Mouse (Mus musculus) kidney, adult 2 months (tissue): ENCODE data around the gene Atp11a. TPM values are rescaled to one million over a fixed set of nuclear protein-coding genes. Genes with fewer than 3 reads are reported as not detected.

ENCODE experiments used
- DNase-seq: peaks from one replicate; pipeline ENCODE4 v3.0.0; 2021
- H3K27ac ChIP-seq: fragments of 200-500 bp; 2 replicates; pipeline ENCODE4 v1.5.1; 2012; ENCODE audit warnings: low read depth, low read length, control low read depth, inconsistent platforms; ENCODE audit not compliant: insufficient read depth
- H3K27me3 ChIP-seq: fragments of 200-500 bp; replicated peaks from 2 replicates; pipeline ENCODE4 v1.6.1; 2012; ENCODE audit warnings: mild to moderate bottlenecking, moderate library complexity, low read length, inconsistent platforms; ENCODE audit not compliant: control insufficient read depth, insufficient read depth
- H3K36me3 ChIP-seq: fragments of 200-500 bp; 2 replicates; pipeline ENCODE4 v1.6.1; 2012; ENCODE audit warnings: mild to moderate bottlenecking, moderate library complexity, low read length, inconsistent platforms; ENCODE audit not compliant: control insufficient read depth, insufficient read depth
- H3K4me1 ChIP-seq: fragments of 200-500 bp; 2 replicates; pipeline ENCODE4 v1.6.1; 2011; ENCODE audit warnings: low read length; ENCODE audit not compliant: control insufficient read depth, insufficient read depth
- H3K4me3 ChIP-seq: fragments of 200-500 bp; 2 replicates; pipeline ENCODE4 v1.5.1; 2011; ENCODE audit warnings: mild to moderate bottlenecking, low read depth, low read length, control low read depth; ENCODE audit not compliant: insufficient read depth
- CTCF ChIP-seq: fragments of 200-500 bp; conservative IDR thresholded peaks from 2 replicates; pipeline ENCODE4 v1.5.1; 2011; ENCODE audit warnings: low read depth, mild to moderate bottlenecking, control low read depth, low read length, moderate library complexity, mixed read lengths; ENCODE audit not compliant: insufficient read depth, insufficient read length
- POLR2A ChIP-seq: fragments of 200-500 bp; IDR thresholded peaks from one replicate; pipeline ENCODE4 v1.6.1; 2011; ENCODE audit warnings: low read depth, low read length, control low read depth
- WGBS: fragments of 180-500 bp; shearing (Covaris S2); methylation state at CpG from one replicate; pipeline ENCODE4 v1.1.7; 2018; 5-methylcytosine and 5-hydroxymethylcytosine counted together
- polyA plus RNA-seq: library from polyadenylated mRNA; depleted of rRNA; stranded (reverse); fragments of >200 nt; gene quantifications from 2 replicates; pipeline ENCODE4 v1.2.3, GENCODE M21; 2012

Atp11a gene
- polyA plus RNA-seq, 1 experiment, result 176 TPM

DNA sequence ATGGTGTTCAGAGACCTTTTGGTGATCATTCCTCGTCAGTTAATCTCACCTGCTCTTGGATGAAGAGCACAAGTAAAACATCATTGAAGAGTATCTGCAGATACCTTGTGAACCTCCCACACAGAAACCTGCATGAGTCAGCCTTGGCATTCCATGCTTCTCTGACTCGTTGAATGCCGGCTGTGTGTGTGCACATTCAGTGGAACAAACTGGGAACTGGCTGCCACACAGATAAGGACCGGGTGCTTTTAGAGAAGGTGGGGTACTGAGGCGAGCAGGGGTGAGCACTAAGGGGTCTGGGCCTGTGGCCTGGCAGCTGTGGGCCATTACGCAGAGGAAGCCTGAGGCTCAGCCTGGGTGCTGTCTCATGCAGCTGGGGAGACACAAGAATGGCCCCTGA is 11.9 kb downstream of the Atp11a start:
- WGBS, result 69% methylated on average over 6 of the region's 6 CpGs
- Histone ChIP-seq H3K27ac (no peak overlapping the region), H3K4me1 (peaks cover 16% of the 10 kb centered on the region), H3K27me3 (no peaks in the 10 kb centered on the region), H3K4me3 (no peak overlapping the region), H3K36me3 (no peaks in the 10 kb centered on the region)
- TF ChIP-seq CTCF, result no peak
- TF ChIP-seq POLR2A, result no peak
- no peak for DNase-seq

GRCm38 (mm10) chr8:12769296-12769695 is 12.5 kb downstream of the Atp11a start:
- Histone ChIP-seq H3K27ac (no peak overlapping the region), H3K36me3 (no peaks in the 10 kb centered on the region)
- 88% methylated on average over 7 of the region's 7 CpGs for WGBS

DNA sequence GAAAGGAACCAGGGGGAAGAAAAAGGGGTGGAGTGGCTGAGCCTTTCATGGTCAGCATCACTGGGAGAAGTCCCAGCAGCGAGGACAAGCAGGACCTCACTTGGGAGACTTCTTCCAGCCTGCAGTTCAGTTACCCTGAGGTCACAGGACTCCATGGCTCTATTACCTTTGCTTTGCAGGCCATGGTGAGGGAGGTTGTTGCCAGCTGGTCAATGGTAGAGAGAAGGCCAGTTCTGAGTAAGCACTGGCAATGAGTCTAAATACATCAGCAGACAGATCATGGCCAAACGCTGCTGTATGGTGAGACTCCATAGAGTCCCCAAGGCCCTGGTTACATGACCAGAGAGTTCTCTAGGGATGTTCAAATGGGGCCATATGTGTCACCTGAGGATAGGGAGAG is 15.5 kb downstream of the Atp11a start:
- DNase-seq, result no peak
- H3K27ac ChIP-seq, result no peak overlapping the region
- 74% methylated on average over 2 of the region's 2 CpGs for WGBS
- H3K36me3 ChIP-seq, result no peaks in the 10 kb centered on the region
- H3K27me3 ChIP-seq, result no peaks in the 10 kb centered on the region
- peaks cover 21% of the 10 kb centered on the region for H3K4me1 ChIP-seq
- H3K4me3 ChIP-seq, result no peak overlapping the region
- TF ChIP-seq POLR2A (no peak), CTCF (no peak)

More at GRCm38 (mm10) chr8:12769296-12769695, 12.5 kb downstream of the Atp11a start:
- no peak for DNase-seq
- TF ChIP-seq POLR2A (no peak), CTCF (no peak)
- no peak overlapping the region for H3K4me3 ChIP-seq
- no peaks in the 10 kb centered on the region for H3K27me3 ChIP-seq
- H3K4me1 ChIP-seq, result peaks cover 18% of the 10 kb centered on the region

- Histone ChIP-seq H3K4me3 (no peak overlapping the region), H3K27me3 (no peaks in the 10 kb centered on the region), H3K4me1 (peaks cover 21% of the 10 kb centered on the region), H3K36me3 (no peaks in the 10 kb centered on the region), H3K27ac (no peak overlapping the region)
- TF ChIP-seq POLR2A (no peak), CTCF (no peak)
- DNase-seq, result peak; percentile 60
- 59% methylated on average over 4 of the region's 4 CpGs for WGBS
These were observed 17.1 kb downstream of the Atp11a start for GRCm38 (mm10) chr8:12773914-12774313.

- H3K4me1 ChIP-seq, result peaks cover 21% of the 10 kb centered on the region
- 55% methylated on average over 4 of the region's 4 CpGs for WGBS
- H3K4me3 ChIP-seq, result no peak overlapping the region
- no peaks in the 10 kb centered on the region for H3K27me3 ChIP-seq
- no peak for DNase-seq
- H3K36me3 ChIP-seq, result no peaks in the 10 kb centered on the region
- H3K27ac ChIP-seq, result no peak overlapping the region
- TF ChIP-seq POLR2A (no peak), CTCF (no peak)
These were observed 18.1 kb downstream of the Atp11a start for GRCm38 (mm10) chr8:12774872-12775298.

- TF ChIP-seq POLR2A, result no peak
- TF ChIP-seq CTCF, result no peak
- Histone ChIP-seq H3K36me3 (no peaks in the 10 kb centered on the region), H3K27me3 (no peaks in the 10 kb centered on the region), H3K4me3 (no peak overlapping the region), H3K27ac (no peak overlapping the region), H3K4me1 (peaks cover 21% of the 10 kb centered on the region)
- WGBS, result 69% methylated on average over 9 of the region's 9 CpGs
- no peak for DNase-seq
These were observed 18.6 kb downstream of the Atp11a start for GRCm38 (mm10) chr8:12775302-12775975.

GRCm38 (mm10) chr8:12776166-12776565 is 19.4 kb downstream of the Atp11a start:
- peaks cover 24% of the 10 kb centered on the region for H3K4me1 ChIP-seq
- no peaks in the 10 kb centered on the region for H3K27me3 ChIP-seq
- no peak for DNase-seq
- no peak overlapping the region for H3K4me3 ChIP-seq
- no peak for TF ChIP-seq POLR2A
- TF ChIP-seq CTCF, result no peak
- WGBS, result 72% methylated on average over 10 of the region's 10 CpGs
- no peak overlapping the region for H3K27ac ChIP-seq
- no peaks in the 10 kb centered on the region for H3K36me3 ChIP-seq
